Mouse (Mus musculus) liver, embryonic 11.5 days (tissue): ENCODE measurements around the gene Foxp1. TPM values are rescaled to one million over a fixed set of nuclear protein-coding genes. Genes with fewer than 3 reads are reported as not detected.

Experiments
- ATAC-seq: fragments of 200-750 bp; cut with Nextera tagmentation; replicated peaks from 2 replicates; pipeline ENCODE4 v1.8.0; 2017; ENCODE audit warnings: moderate number of reproducible peaks, mild to moderate bottlenecking, moderate TSS enrichment, moderate library complexity; ENCODE audit not compliant: low FRiP score
- DNase-seq: peaks from one replicate; pipeline ENCODE4 v3.0.0-alpha.2; 2017; ENCODE audit warnings: low spot score
- H3K27ac ChIP-seq: fragments of 300-500 bp; sonication (generic); 2 replicates; pipeline ENCODE4 v1.5.1; 2014; ENCODE audit warnings: mild to moderate bottlenecking, low read depth, low read length, control low read depth
- H3K27me3 ChIP-seq: fragments of 300-500 bp; sonication (generic); replicated peaks from 2 replicates; pipeline ENCODE4 v1.6.1; 2014; ENCODE audit warnings: low read length, mixed read lengths; ENCODE audit not compliant: control insufficient read depth, insufficient read depth
- H3K36me3 ChIP-seq: fragments of 300-500 bp; sonication (generic); 2 replicates; pipeline ENCODE4 v1.6.1; 2014; ENCODE audit warnings: mild to moderate bottlenecking, low read length, moderate library complexity, mixed read lengths; ENCODE audit not compliant: control insufficient read depth, insufficient read depth
- H3K4me1 ChIP-seq: fragments of 300-500 bp; sonication (generic); replicated peaks from 2 replicates; pipeline ENCODE4 v1.6.1; 2014; ENCODE audit warnings: low read length, mixed read lengths; ENCODE audit not compliant: control insufficient read depth, insufficient read depth
- H3K4me2 ChIP-seq: fragments of 300-500 bp; sonication (generic); 2 replicates; pipeline ENCODE4 v1.6.1; 2014; ENCODE audit warnings: mild to moderate bottlenecking, control low read depth, moderate library complexity
- H3K4me3 ChIP-seq: fragments of 300-500 bp; sonication (generic); 2 replicates; pipeline ENCODE4 v1.5.1; 2014; ENCODE audit warnings: low read depth, low read length, control low read depth
- H3K9ac ChIP-seq: fragments of 300-500 bp; sonication (generic); 2 replicates; pipeline ENCODE4 v1.6.1; 2014; ENCODE audit warnings: low read depth, low read length, control low read depth
- H3K9me3 ChIP-seq: fragments of 300-500 bp; sonication (generic); 2 replicates; pipeline ENCODE4 v1.6.1; 2016; ENCODE audit warnings: low read length, inconsistent platforms, mixed read lengths; ENCODE audit not compliant: control insufficient read depth
- WGBS: fragments of 180-500 bp; shearing (Covaris S2); extraction: QIAGEN DNeasy Blood & Tissue Kit; methylation state at CpG from one replicate; pipeline ENCODE4 v1.1.7; 2014; 5-methylcytosine and 5-hydroxymethylcytosine counted together
- polyA plus RNA-seq: library from polyadenylated mRNA; unstranded; fragments of >200 nt; fragmentation: Nextera tagmentation; extraction: Ambion mirVana; gene quantifications from 2 replicates; pipeline ENCODE4 v1.2.1, GENCODE M21; 2014

Gene Foxp1
- polyA plus RNA-seq, 1 experiment from 2014 or later: 62.1 TPM

DNA sequence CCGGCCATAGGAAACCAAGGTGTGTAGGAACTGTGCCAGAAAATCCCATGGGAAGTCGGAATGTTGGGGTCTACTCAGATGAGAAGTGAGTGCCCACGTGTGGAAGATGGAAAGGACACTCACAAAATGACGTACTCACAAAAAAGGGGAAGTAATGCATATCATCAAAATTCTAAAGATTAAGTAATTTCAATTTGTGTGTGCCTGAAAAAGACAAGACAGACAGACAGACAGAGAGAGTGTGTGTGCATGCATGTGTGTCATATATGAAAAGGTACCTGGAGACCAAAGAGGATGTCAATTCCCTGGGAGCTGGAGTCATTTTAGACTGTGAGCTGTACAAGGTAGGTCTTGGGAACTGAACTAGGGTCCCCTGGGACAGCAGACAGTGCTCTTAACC lies 444.4 kb downstream of the Foxp1 start:
- Histone ChIP-seq H3K27me3 (no peaks in the 10 kb centered on the region), H3K4me3 (no peak overlapping the region), H3K9ac (no peak overlapping the region), H3K4me2 (no peak overlapping the region), H3K36me3 (peaks cover 15% of the 10 kb centered on the region), H3K4me1 (peaks cover 5% of the 10 kb centered on the region; the same call in 1 of the 2 replicates), H3K9me3 (peaks cover 7% of the 10 kb centered on the region), H3K27ac (no peak overlapping the region)
- DNase-seq: no peak
- 75% methylated on average over 4 of the region's 4 CpGs for WGBS
- ATAC-seq: no peak

DNA sequence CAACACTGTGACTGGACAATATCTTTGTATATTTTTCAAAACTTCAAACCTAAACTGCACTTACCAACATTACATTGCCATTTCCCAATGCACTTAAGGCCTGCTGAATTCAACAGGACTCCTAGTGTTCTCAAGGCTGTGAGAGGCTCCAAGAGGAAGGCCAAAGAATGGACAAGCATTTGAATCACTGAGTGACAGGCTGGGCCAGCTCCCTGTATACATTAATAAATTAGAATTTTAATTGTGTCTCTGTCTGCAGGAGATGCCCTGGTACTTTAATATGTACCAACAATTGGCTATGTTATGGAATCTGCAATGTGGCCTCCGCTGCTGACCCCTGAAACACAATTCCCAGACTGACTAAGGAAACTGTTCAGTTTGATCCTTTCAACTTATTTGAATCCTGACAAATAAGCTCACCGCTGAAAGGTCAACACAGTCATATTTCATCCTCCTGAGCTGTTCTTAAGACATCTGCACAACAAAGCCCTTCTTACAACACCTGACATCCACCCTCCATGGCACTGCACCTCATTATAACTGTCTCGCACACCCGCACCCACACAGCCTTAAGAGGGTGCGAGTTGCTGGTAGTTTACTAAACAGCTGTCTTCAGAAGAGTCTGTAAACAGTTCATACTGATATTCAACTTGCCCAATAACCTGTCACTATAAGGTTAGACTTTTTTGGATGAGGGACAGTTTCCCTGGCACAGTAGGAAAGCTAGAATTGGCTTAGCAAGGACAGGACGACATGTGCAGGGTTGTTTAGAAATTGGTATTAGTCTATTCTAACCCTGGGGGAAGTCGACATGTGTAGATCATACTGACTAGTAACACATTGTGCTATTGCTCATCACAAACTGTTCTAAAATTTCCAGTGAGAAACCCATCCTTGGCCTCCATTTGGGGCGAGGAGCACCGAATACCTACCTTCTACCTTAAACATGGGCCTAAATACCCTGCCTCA lies 448.9 kb downstream of the Foxp1 start:
- DNase-seq (no peak), ATAC-seq (no peak)
- Histone ChIP-seq H3K36me3 (peaks cover 15% of the 10 kb centered on the region), H3K4me1 (no peaks in the 10 kb centered on the region), H3K27ac (no peak overlapping the region), H3K9ac (no peak overlapping the region), H3K4me2 (no peak overlapping the region), H3K9me3 (peaks cover 7% of the 10 kb centered on the region), H3K27me3 (no peaks in the 10 kb centered on the region), H3K4me3 (no peak overlapping the region)
- WGBS: 89% methylated on average over 9 of the region's 9 CpGs

DNA sequence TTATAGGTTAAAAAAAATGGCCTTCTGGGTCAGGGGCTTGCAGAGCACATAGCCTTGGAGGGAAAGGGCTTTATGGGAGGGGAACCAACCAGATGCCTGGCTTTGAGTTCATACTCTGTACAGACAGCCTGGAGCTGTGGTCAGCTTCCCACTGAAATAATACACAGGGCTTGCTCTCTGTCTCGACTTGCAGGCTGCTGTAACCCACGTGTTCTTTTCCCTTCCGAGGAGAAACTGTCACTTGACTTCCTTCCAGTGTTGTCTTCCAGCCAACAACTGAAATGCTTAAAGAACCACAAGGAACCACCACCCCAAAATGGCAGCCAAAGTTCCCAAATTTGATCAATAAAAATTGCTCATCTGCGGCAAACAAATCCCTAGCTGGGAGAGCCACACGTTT lies 451.8 kb downstream of the Foxp1 start:
- Histone ChIP-seq H3K4me3 (no peak overlapping the region), H3K4me2 (no peak overlapping the region), H3K27ac (no peak overlapping the region), H3K4me1 (no peaks in the 10 kb centered on the region; the same call in 1 of the 2 replicates), H3K27me3 (no peaks in the 10 kb centered on the region), H3K36me3 (peaks cover 14% of the 10 kb centered on the region), H3K9ac (no peak overlapping the region), H3K9me3 (peaks cover 7% of the 10 kb centered on the region)
- 64% methylated on average over 5 of the region's 5 CpGs for WGBS
- ATAC-seq: no peak
- no peak for DNase-seq

DNA sequence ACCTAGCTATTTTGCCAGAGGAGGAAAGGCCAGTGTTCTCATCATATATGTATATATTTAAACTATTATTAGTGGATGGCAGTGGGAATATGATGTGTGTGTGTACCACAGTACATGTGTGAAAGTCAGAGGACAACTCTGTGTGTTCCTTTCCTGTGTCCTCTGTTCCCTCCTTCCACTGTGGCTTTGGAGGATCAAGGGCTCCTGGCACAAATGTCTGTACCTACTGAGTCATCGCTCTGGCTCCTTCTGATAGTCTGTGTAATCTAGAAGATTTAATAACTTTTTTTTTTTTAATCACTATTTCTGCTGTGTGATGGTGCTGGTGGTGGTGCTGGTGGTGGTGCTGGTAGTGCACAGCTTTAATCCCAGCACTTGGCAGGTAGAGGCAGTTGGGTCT lies 452.8 kb downstream of the Foxp1 start:
- H3K4me3 ChIP-seq: no peak overlapping the region
- H3K4me1 ChIP-seq: no peaks in the 10 kb centered on the region; the same call in 1 of the 2 replicates
- H3K36me3 ChIP-seq: peaks cover 4% of the 10 kb centered on the region
- H3K27me3 ChIP-seq: no peaks in the 10 kb centered on the region
- no peak overlapping the region for H3K4me2 ChIP-seq
- peaks cover under 1% of the 10 kb centered on the region; the same call in 1 of the 2 replicates for H3K9me3 ChIP-seq
- no peak overlapping the region for H3K9ac ChIP-seq
- no peak for ATAC-seq
- DNase-seq: no peak
- H3K27ac ChIP-seq: no peak overlapping the region
- WGBS: 100% methylated on average over 1 of the region's 1 CpGs

DNA sequence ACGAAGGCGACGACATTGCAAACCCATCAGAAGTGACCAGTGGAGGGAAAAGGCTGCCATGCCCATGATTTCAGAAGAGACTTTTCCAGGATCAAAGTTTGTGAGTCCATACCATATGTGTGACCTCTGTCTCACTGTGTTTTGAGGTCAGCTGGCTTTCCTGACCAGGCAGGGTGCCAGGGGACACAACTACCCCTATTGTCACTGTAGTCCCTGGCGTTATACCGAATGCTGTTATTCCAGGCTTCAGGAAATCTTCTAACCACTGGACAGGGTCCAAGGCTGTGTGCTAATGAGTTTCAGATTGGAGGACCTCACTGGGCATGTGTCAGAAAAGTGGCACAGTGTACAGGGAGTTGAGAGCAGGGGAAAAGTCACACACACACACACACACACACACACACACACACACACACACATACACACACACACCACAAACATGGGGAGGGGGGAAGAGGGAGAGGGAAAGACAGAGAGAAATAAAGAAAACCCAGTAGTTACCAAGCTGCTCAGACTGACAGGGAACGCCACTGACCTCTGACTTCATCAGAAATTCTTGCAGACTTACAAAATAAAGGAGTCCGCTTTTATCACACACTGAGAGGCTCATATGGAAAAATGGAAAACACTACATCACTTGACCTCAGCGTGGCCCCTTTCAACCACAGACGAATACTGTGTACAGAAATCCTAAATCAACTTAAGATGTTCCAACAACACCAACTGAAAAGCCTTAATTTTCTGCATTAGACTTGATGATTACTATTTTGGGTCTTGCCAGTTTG lies 456.8 kb downstream of the Foxp1 start:
- Histone ChIP-seq H3K4me2 (no peak overlapping the region), H3K9ac (no peak overlapping the region), H3K27me3 (no peaks in the 10 kb centered on the region), H3K9me3 (no peaks in the 10 kb centered on the region), H3K27ac (no peak overlapping the region), H3K36me3 (no peaks in the 10 kb centered on the region), H3K4me1 (no peaks in the 10 kb centered on the region; the same call in 1 of the 2 replicates), H3K4me3 (no peak overlapping the region)
- DNase-seq: no peak
- no peak for ATAC-seq
- WGBS: 73% methylated on average over 9 of the region's 9 CpGs

DNA sequence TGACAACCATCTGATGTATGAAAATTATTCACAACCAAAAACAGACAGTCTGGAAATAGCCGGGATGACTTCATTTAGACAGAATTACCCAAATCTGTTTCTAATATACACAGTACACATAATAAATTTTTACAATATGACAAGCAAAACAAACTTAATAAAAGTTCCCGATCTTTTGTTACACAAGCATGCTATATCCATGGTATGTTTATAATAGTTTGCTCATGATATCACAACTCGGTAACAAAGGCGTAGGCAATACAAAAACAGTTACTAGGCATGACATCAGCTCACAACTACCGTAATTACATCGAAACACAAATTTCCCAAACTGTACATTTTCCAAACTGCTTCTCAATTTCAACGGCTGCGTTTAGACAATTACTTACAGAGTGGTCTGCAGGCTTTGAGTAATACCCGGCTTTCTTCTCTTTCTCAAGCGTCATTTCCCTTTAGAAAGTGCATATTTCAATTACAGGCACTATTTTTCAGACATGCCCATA lies 458.5 kb downstream of the Foxp1 start:
- ATAC-seq (no peak), DNase-seq (no peak)
- Histone ChIP-seq H3K36me3 (no peaks in the 10 kb centered on the region), H3K9me3 (no peaks in the 10 kb centered on the region), H3K4me3 (no peak overlapping the region), H3K27ac (no peak overlapping the region), H3K27me3 (no peaks in the 10 kb centered on the region), H3K4me2 (no peak overlapping the region), H3K9ac (no peak overlapping the region), H3K4me1 (no peaks in the 10 kb centered on the region; the same call in 1 of the 2 replicates)
- WGBS: 86% methylated on average over 10 of the region's 10 CpGs

DNA sequence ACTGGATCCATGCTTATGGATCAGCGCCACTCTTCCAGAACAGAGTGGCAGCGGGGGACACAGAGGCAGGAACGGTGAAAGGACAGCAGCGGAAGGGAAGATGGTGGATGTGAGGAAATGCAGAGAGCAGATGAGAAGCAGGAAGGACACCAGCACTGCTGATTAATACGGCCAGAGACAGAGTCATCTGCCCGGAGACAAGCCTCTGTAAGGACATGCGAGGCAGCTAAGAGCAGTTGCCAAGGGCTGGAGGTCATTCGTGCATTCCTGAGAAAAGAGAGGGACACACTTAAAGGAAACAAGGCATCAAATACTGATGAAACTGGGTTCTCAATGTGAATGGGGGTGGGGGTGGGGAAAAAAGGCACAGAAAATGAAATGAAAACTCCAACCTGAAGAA lies 459.6 kb downstream of the Foxp1 start:
- Histone ChIP-seq H3K9ac (no peak overlapping the region), H3K4me2 (no peak overlapping the region), H3K27ac (no peak overlapping the region), H3K4me3 (no peak overlapping the region), H3K9me3 (no peaks in the 10 kb centered on the region), H3K4me1 (no peaks in the 10 kb centered on the region; the same call in 1 of the 2 replicates), H3K27me3 (no peaks in the 10 kb centered on the region), H3K36me3 (no peaks in the 10 kb centered on the region)
- DNase-seq: no peak
- ATAC-seq: no peak
- 88% methylated on average over 8 of the region's 8 CpGs for whole genome bisulfite sequencing

DNA sequence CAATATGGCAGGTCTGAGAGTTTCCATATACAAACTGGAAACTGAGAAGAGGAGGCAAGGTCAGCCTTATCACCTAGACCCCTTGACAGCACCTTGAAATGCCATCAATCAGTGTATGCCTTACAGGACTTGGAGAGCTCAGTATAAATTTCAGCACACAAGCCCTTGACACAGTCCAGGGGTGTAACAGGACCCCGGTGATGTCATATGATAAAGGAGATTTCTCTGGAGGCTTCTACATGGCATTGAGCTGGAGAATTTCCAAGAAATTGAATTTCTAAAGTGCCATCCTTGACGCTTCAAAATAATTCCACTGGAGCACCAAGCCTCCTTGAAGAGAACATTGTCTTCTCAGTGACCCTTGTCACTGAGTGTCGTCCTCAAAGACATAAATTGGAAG lies 463.8 kb downstream of the Foxp1 start:
- ATAC-seq (0 out of 2 replicates have a peak, but pooled peaks have one; percentile 34), DNase-seq (no peak)
- Histone ChIP-seq H3K4me3 (no peak overlapping the region), H3K4me2 (no peak overlapping the region), H3K27me3 (no peaks in the 10 kb centered on the region), H3K9me3 (no peaks in the 10 kb centered on the region), H3K27ac (no peak overlapping the region), H3K9ac (no peak overlapping the region), H3K4me1 (no peaks in the 10 kb centered on the region), H3K36me3 (no peaks in the 10 kb centered on the region)
- WGBS: 72% methylated on average over 3 of the region's 3 CpGs
